Mouse (Mus musculus): ENCODE data around the gene Acsf2. TPM values are rescaled to one million over a fixed set of nuclear protein-coding genes. Genes with fewer than 3 reads are reported as not detected.
"Not testable (repeated sequence)": the region's sequence is repeated elsewhere in the genome, so short reads cannot be mapped to it uniquely, and the experiment has no call there.

The Acsf2 gene
- 2.6 and 3.1 TPM in 2 replicates for polyA plus RNA-seq (2014; fragmentation: Nextera tagmentation; extraction: Ambion mirVana)

DNA sequence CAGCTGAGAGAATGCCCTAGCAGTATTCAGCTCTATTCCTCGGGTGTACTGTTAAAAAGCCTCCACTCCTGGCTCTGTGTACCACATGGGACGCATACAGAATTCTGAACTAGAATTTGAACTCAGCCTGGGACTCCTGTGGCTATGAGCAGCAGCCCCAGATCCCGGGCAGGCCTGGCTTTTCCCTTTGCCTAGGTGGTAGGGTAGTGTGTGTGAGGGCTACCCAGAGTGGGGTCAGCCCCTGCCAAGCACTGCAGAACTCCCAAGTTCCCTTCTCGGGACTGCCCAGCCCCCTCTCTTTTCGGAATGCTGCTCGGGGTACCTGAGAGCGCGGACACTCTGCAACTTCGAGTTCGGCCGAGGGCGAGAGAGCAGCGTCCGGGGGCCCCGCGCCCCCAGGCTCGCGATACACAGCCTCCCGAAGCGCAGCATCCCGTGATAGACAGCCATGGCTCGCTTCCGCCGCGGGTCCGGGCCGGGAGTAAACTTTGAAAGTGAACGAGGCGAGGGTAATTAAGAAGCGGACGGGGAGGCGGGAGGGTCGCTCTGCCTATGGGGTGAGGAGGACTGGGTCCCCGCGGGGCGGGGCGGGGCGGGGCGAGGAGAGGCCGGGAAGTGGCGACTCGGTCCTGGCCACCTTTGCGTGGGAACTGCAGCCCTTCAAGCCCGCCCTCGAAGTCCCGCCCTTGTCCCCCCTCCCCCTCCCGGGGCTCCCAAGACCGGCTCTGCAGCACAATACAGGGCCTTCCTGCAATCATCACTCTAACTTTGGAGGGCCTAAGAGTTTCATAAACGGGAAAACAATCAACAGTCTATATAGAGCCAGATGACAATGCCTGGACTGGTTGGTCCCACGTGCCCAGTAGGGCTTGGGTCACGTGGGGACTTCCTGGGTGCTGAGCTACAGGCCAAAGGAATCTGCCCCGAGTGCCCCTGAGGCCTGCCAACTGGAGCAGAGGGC, at the start of gene Acsf2:
TSS of gene Acsf2 (minus strand) at position 551 of the 961 bp plus-strand sequence.
- Histone ChIP-seq H3K27me3 (replicated peaks; ENCODE audit: control insufficient read depth, insufficient read depth, low read length) (no peaks in the 10 kb centered on the region), H3K9ac (ENCODE audit: low read depth, low read length) (peak within 1 kb of the TSS; percentile 39), H3K27ac (ENCODE audit: low read depth, low read length) (no peak within 1 kb of the TSS), H3K4me2 (peak within 1 kb of the TSS; percentile 80), H3K9me3 (ENCODE audit: control insufficient read depth, low read length) (no peaks in the 10 kb centered on the region), H3K4me1 (replicated peaks; ENCODE audit: control insufficient read depth, insufficient read depth, low read length) (peaks cover 16% of the 10 kb centered on the region), H3K36me3 (ENCODE audit: control insufficient read depth, insufficient read depth, low read length) (no peaks in the 10 kb centered on the region), H3K4me3 (ENCODE audit: low read depth, low read length) (peak within 1 kb of the TSS; percentile 56)
- DNase-seq (ENCODE audit: low spot score) (peak; percentile 84), ATAC-seq (replicated peaks; ENCODE audit: low FRiP score) (peak; percentile 75)
- 2% methylated on average over 46 of the region's 52 CpGs for WGBS

DNA sequence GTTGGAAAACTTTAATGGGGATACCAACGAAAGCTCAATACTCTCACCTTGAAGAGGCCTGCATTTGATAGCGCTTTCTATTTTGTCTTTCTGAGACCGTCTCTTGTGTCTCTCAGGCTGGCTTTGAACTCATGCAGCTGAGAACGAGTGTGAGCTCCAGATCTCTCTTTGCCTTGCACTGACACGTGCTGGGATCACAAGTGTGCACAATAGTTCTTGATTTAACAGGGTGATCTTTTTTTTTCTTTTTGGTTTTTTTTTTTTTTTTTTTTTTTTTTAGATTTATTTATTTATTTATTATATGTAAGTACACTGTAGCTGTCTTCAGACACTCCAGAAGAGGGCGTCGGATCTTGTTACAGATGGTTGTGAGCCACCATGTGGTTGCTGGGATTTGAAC, 49.6 kb upstream of the Acsf2 start:
- ATAC-seq (replicated peaks; ENCODE audit: low FRiP score); H3K27ac ChIP-seq (ENCODE audit: low read depth, low read length); H3K4me1 ChIP-seq (replicated peaks; ENCODE audit: control insufficient read depth, insufficient read depth, low read length); H3K9ac ChIP-seq (ENCODE audit: low read depth, low read length); H3K9me3 ChIP-seq (ENCODE audit: control insufficient read depth, low read length); H3K4me2 ChIP-seq; H3K4me3 ChIP-seq (ENCODE audit: low read depth, low read length); H3K27me3 ChIP-seq (replicated peaks; ENCODE audit: control insufficient read depth, insufficient read depth, low read length); DNase-seq (ENCODE audit: low spot score): not testable (repeated sequence)
- peaks cover 21% of the 10 kb centered on the region for H3K36me3 ChIP-seq (ENCODE audit: control insufficient read depth, insufficient read depth, low read length)
- WGBS: 93% methylated on average over 5 of the region's 7 CpGs

DNA sequence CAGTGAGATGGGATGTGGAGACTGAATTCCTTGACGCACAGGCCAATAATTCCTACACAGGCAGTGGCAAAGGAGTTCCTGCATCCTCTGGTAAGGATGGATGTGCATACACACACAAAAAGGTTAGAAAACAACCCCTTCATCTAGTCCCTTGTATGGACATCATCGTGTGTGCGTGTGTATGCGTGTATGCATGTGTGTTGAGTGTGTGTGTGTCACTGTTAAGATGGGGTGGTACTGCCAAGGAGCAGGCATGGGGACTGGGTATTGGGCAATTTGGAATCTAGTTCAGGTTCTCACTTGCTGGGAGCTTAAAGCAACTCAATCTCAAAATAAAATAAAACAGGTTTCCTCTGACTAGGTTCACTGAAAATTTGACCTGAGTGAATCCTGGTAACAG, 44.8 kb upstream of the Acsf2 start:
- Histone ChIP-seq H3K4me1 (replicated peaks; ENCODE audit: control insufficient read depth, insufficient read depth, low read length) (no peaks in the 10 kb centered on the region), H3K27ac (ENCODE audit: low read depth, low read length) (no peak overlapping the region), H3K27me3 (replicated peaks; ENCODE audit: control insufficient read depth, insufficient read depth, low read length) (no peaks in the 10 kb centered on the region), H3K9ac (ENCODE audit: low read depth, low read length) (no peak overlapping the region), H3K36me3 (ENCODE audit: control insufficient read depth, insufficient read depth, low read length) (peaks cover 53% of the 10 kb centered on the region), H3K9me3 (ENCODE audit: control insufficient read depth, low read length) (no peaks in the 10 kb centered on the region), H3K4me3 (ENCODE audit: low read depth, low read length) (no peak overlapping the region), H3K4me2 (no peak overlapping the region)
- WGBS: 92% methylated on average over 4 of the region's 4 CpGs
- DNase-seq (ENCODE audit: low spot score) (no peak), ATAC-seq (replicated peaks; ENCODE audit: low FRiP score) (no peak)

DNA sequence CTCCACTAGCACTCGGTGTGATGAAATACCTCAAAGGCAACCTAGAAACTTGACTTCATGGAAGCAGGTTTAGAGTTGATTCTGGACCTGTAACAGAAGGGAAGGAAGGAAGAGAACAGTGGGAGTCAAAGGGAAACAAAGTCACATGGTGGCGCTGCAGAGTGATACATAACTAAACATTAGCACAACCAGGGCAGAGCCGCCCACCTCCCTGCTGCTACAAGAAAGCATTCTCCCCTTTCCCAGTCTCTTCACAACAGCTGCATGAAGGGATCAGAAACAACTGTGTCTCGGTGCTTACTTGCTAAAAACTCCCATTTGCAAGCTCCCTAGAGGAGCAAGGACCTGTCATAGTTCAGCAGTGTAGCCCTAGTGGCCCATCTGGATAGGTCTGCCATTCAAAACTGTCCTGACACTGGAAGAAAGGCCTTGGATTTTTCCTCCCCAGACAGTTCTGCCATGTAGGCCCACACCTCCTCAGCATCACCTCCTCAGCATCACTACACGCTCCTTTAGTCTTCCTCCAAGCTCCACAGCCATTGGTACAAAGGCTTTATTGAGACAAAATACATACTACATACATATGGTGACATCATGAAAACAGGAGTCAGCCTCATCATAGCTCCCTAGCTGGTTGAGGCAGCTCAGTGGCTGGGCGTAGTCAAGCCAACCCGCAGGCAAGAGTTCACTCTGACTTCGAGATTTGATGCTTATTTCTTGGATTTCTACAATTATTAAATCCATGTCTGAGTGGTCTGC, 43.0 kb upstream of the Acsf2 start:
- no peak for ATAC-seq (replicated peaks; ENCODE audit: low FRiP score)
- Histone ChIP-seq H3K27me3 (replicated peaks; ENCODE audit: control insufficient read depth, insufficient read depth, low read length) (no peaks in the 10 kb centered on the region), H3K36me3 (ENCODE audit: control insufficient read depth, insufficient read depth, low read length) (peaks cover 66% of the 10 kb centered on the region), H3K4me3 (ENCODE audit: low read depth, low read length) (no peak overlapping the region), H3K9me3 (ENCODE audit: control insufficient read depth, low read length) (no peaks in the 10 kb centered on the region), H3K9ac (ENCODE audit: low read depth, low read length) (no peak overlapping the region), H3K4me1 (replicated peaks; ENCODE audit: control insufficient read depth, insufficient read depth, low read length) (no peaks in the 10 kb centered on the region), H3K4me2 (no peak overlapping the region), H3K27ac (ENCODE audit: low read depth, low read length) (no peak overlapping the region)
- DNase-seq (ENCODE audit: low spot score): no peak
- 90% methylated on average over 8 of the region's 8 CpGs for WGBS

DNA sequence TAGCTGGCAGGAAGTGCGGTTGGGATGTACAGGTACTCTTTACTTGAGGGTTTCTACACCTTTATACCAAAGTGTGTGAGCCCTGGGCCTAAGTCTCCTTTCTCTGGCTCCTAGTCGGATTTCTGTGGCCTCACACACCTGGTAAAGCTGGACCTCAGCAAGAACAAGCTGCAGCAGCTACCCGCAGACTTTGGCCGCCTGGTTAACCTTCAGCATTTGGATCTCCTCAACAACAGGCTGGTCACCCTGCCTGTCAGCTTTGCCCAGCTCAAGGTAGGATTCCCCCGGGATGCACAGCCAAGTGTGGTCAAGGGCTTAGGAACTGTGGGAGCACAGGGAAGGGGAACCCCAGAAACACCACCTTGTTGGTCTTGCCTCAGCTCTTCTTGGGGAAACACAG, 32.8 kb upstream of the Acsf2 start:
- H3K9ac ChIP-seq (ENCODE audit: low read depth, low read length): no peak overlapping the region
- ATAC-seq (replicated peaks; ENCODE audit: low FRiP score) (no peak), DNase-seq (ENCODE audit: low spot score) (no peak)
- peaks cover 60% of the 10 kb centered on the region for H3K36me3 ChIP-seq (ENCODE audit: control insufficient read depth, insufficient read depth, low read length)
- no peaks in the 10 kb centered on the region for H3K9me3 ChIP-seq (ENCODE audit: control insufficient read depth, low read length)
- H3K4me3 ChIP-seq (ENCODE audit: low read depth, low read length): no peak overlapping the region
- H3K4me1 ChIP-seq (replicated peaks; ENCODE audit: control insufficient read depth, insufficient read depth, low read length): peaks cover 5% of the 10 kb centered on the region
- WGBS: 88% methylated on average over 5 of the region's 5 CpGs
- H3K27ac ChIP-seq (ENCODE audit: low read depth, low read length): no peak overlapping the region
- H3K27me3 ChIP-seq (replicated peaks; ENCODE audit: control insufficient read depth, insufficient read depth, low read length): no peaks in the 10 kb centered on the region
- H3K4me2 ChIP-seq: no peak overlapping the region

DNA sequence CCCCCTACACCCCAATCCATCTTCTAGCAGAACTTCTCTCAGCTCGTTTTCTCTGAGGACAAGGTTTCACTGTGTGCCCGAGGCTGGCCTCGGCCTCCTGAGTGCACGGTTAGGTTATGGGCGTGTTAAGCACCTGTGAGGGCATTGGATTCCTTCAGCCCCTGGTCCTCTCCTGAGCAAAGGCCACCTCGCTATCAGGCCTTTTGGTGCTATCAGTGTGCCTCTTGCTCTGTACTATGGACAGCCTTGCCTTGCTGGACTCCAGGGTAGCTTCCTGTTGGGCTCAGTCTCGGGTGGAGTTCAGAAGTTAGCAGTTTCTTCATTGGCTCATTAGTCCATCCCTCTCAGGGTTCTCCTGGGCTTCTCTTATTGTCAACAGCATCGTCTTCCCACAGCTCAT, 31.3 kb upstream of the Acsf2 start:
- Histone ChIP-seq H3K27ac (ENCODE audit: low read depth, low read length) (no peak overlapping the region), H3K4me2 (no peak overlapping the region), H3K4me1 (replicated peaks; ENCODE audit: control insufficient read depth, insufficient read depth, low read length) (peaks cover 5% of the 10 kb centered on the region), H3K9me3 (ENCODE audit: control insufficient read depth, low read length) (no peaks in the 10 kb centered on the region), H3K4me3 (ENCODE audit: low read depth, low read length) (no peak overlapping the region), H3K36me3 (ENCODE audit: control insufficient read depth, insufficient read depth, low read length) (peaks cover 46% of the 10 kb centered on the region), H3K9ac (ENCODE audit: low read depth, low read length) (no peak overlapping the region), H3K27me3 (replicated peaks; ENCODE audit: control insufficient read depth, insufficient read depth, low read length) (no peaks in the 10 kb centered on the region)
- ATAC-seq (replicated peaks; ENCODE audit: low FRiP score): no peak
- DNase-seq (ENCODE audit: low spot score): no peak
- WGBS: 91% methylated on average over 8 of the region's 8 CpGs

DNA sequence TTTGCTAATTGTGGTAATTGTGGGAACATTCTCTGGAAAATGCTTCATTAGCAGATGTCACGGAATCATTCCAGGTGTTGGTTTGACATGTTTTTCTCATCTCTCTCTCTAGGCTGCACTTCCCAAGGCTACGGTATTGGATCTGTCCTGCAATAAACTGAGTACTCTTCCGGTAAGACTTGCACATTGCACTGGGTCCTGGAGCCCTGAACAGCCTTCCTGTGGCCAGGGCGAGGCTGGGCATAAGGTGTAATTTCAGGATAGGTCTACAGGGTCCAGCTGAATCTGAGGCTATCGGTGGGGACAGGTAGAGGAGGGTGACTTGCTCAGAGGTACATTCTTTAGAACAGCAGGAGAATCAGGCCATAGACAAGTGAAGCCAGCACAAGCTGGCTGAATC, 30.3 kb upstream of the Acsf2 start:
- Histone ChIP-seq H3K27ac (ENCODE audit: low read depth, low read length) (no peak overlapping the region), H3K9ac (ENCODE audit: low read depth, low read length) (no peak overlapping the region), H3K36me3 (ENCODE audit: control insufficient read depth, insufficient read depth, low read length) (peaks cover 37% of the 10 kb centered on the region), H3K27me3 (replicated peaks; ENCODE audit: control insufficient read depth, insufficient read depth, low read length) (no peaks in the 10 kb centered on the region), H3K4me3 (ENCODE audit: low read depth, low read length) (no peak overlapping the region), H3K9me3 (ENCODE audit: control insufficient read depth, low read length) (no peaks in the 10 kb centered on the region), H3K4me2 (no peak overlapping the region), H3K4me1 (replicated peaks; ENCODE audit: control insufficient read depth, insufficient read depth, low read length) (peaks cover 5% of the 10 kb centered on the region)
- ATAC-seq (replicated peaks; ENCODE audit: low FRiP score) (no peak), DNase-seq (ENCODE audit: low spot score) (no peak)
- 95% methylated on average over 5 of the region's 5 CpGs for WGBS

DNA sequence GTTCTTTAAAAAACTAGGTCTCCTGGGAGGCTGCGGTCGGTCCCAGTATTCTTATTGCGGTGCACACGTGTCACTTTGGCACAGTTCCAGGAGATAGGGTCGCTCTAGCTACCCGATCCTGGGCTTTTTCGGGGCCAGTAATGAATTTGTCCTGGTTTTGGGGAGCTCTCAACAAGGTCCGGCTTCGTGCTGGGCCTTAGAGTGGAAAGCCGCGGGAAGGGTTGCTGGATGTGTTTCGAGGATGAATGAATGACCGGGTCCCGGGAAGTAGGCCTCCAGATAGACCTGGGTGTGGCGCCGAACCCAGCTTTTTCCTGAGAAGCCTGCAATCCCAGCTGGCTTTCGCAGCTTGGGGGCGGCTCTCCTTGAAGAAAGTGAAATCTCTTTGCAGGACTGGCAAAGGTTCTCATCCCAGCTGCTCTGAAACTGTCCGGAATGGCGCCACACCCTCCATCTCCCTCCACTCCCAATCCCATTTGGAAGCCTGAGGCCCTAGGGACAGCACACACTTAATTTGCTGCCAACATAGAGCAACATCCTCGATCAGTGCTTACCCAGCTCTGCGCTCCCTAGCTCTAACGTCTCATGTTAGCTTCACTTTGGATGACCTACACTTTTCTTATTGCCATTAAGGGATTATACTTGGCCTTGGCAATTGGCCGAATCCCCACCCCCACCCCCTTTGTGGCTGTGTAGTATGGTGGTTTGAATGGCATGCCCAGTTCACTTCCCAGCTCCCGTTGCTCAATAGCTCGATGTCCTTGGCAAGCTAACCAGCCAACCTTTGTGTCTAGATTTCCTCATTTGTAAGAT, 28.7 kb upstream of the Acsf2 start:
- Histone ChIP-seq H3K9ac (ENCODE audit: low read depth, low read length) (peak overlapping the region; percentile 96), H3K27me3 (replicated peaks; ENCODE audit: control insufficient read depth, insufficient read depth, low read length) (no peaks in the 10 kb centered on the region), H3K9me3 (ENCODE audit: control insufficient read depth, low read length) (no peaks in the 10 kb centered on the region), H3K36me3 (ENCODE audit: control insufficient read depth, insufficient read depth, low read length) (peaks cover 27% of the 10 kb centered on the region), H3K27ac (ENCODE audit: low read depth, low read length) (peak overlapping the region; percentile 71), H3K4me3 (ENCODE audit: low read depth, low read length) (peak overlapping the region; percentile 99), H3K4me1 (replicated peaks; ENCODE audit: control insufficient read depth, insufficient read depth, low read length) (peaks cover 5% of the 10 kb centered on the region), H3K4me2 (peak overlapping the region; percentile 96)
- DNase-seq (ENCODE audit: low spot score) (peak; percentile 52), ATAC-seq (replicated peaks; ENCODE audit: low FRiP score) (0 out of 2 replicates have a peak, but pooled peaks have one; percentile 9)
- WGBS: 10% methylated on average over 26 of the region's 26 CpGs
